Mouse (Mus musculus) stomach, embryonic 15.5 days (tissue): ENCODE results near the gene Mgme1. TPM values are rescaled to one million over a fixed set of nuclear protein-coding genes. Genes with fewer than 3 reads are reported as not detected.

Source experiments
- ATAC-seq: fragments of 200-750 bp; cut with Nextera tagmentation; 2 replicates; pipeline ENCODE4 v1.8.0; 2017; ENCODE audit warnings: low read depth, moderate number of reproducible peaks, moderate TSS enrichment; ENCODE audit not compliant: insufficient read depth, low FRiP score
- H3K27ac ChIP-seq: fragments of 300-500 bp; sonication (generic); 2 replicates; pipeline ENCODE4 v1.5.1; 2015; ENCODE audit warnings: mild to moderate bottlenecking, inconsistent platforms
- H3K27me3 ChIP-seq: fragments of 300-500 bp; sonication (generic); replicated peaks from 2 replicates; pipeline ENCODE4 v1.6.1; 2015; ENCODE audit warnings: inconsistent platforms
- H3K36me3 ChIP-seq: fragments of 300-500 bp; sonication (generic); 2 replicates; pipeline ENCODE4 v1.6.1; 2015; ENCODE audit warnings: inconsistent platforms
- H3K4me1 ChIP-seq: fragments of 300-500 bp; sonication (generic); 2 replicates; pipeline ENCODE4 v1.6.1; 2015; ENCODE audit warnings: inconsistent platforms
- H3K4me2 ChIP-seq: fragments of 300-500 bp; sonication (generic); 2 replicates; pipeline ENCODE4 v1.6.1; 2015; ENCODE audit warnings: mild to moderate bottlenecking, inconsistent platforms
- H3K4me3 ChIP-seq: fragments of 300-500 bp; sonication (generic); replicated peaks from 2 replicates; pipeline ENCODE4 v1.5.1; 2015; ENCODE audit warnings: inconsistent platforms
- H3K9ac ChIP-seq: fragments of 300-500 bp; sonication (generic); 2 replicates; pipeline ENCODE4 v1.6.1; 2015; ENCODE audit warnings: inconsistent platforms
- H3K9me3 ChIP-seq: fragments of 300-500 bp; sonication (generic); 2 replicates; pipeline ENCODE4 v1.6.1; 2016; ENCODE audit warnings: inconsistent platforms
- WGBS: fragments of 180-500 bp; shearing (Covaris S2); methylation state at CpG from one replicate; pipeline ENCODE4 v1.1.7; 2015; 5-methylcytosine and 5-hydroxymethylcytosine counted together
- polyA plus RNA-seq: library from polyadenylated mRNA; unstranded; fragments of >200 nt; fragmentation: Nextera tagmentation; extraction: Ambion mirVana; gene quantifications from 2 replicates; pipeline ENCODE4 v1.2.1, GENCODE M21; 2015

The Mgme1 gene
- polyA plus RNA-seq, 1 experiment from 2014 or later, result 20.2 TPM

DNA sequence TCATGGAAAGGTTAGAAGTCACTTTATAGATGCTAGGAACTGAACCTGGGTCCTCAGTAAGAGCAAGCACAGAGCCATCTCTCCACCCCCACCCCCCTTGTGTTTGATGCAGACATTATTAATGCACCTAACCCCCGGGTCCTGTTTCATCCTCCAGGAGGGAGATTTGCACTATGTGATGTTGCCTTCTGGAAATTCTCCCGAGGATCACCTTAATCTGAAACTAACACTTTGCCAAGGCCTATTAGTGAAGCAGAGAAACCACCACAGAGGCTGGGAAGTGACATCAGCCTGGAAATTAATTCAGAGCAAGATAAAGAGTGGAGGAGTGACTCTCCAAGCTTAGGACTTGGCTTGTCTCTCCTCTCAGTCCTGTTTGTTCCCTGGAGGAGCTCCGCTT is 53.8 kb downstream of the Mgme1 start:
- Histone ChIP-seq H3K4me3 (no peak overlapping the region), H3K27me3 (0 out of 2 replicates have a peak, but pooled peaks cover 5% of the 10 kb centered on the region), H3K36me3 (no peaks in the 10 kb centered on the region), H3K27ac (no peak overlapping the region), H3K9me3 (no peaks in the 10 kb centered on the region), H3K4me2 (no peak overlapping the region), H3K4me1 (no peaks in the 10 kb centered on the region), H3K9ac (no peak overlapping the region)
- ATAC-seq, result no peak
- 58% methylated on average over 3 of the region's 3 CpGs for WGBS

DNA sequence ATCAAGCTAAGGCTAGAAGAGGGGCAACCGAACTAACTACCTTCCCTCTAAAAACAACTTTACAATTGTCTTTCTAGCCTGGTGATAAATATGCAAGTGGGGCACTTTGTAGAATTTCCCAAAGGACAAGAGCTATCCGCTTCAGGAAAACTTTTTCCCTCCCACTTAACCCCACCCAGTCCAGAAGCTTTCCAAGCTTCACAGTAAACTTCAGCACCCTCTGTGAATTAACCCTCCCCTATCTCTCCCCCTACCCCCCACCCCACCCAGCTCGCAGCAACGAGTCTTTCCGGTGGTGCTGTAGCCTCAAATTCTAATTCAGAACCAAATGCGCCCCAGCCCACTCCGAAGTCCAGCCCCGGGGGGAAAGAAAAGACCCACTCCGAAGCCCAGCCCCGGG is 59.0 kb downstream of the Mgme1 start:
- under 1% methylated on average over 10 of the region's 10 CpGs for WGBS

DNA sequence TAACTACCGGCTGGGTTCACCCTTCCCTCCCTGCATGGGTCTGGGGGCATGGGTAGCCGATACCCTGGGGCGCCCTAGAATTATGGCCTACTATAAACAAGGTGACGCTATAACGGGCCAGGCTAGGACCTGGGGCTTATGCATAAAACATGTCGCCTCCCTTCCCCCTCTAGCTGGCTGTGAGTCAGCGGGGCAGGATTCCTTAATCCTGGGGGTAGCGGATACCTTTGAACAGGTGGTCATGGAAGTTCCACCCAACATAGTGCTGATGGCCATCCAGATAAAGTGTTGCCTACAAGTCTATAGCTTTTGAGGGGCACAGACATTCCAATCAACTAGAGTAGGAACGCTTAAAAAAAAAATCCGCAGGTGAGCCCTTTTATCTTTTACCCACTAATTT is 59.5 kb downstream of the Mgme1 start:
- Histone ChIP-seq H3K9ac (no peak overlapping the region), H3K36me3 (no peaks in the 10 kb centered on the region), H3K4me3 (peak overlapping the region; percentile 54), H3K4me2 (peak overlapping the region; percentile 98), H3K27me3 (peaks cover 45% of the 10 kb centered on the region), H3K9me3 (no peaks in the 10 kb centered on the region), H3K4me1 (peaks cover 27% of the 10 kb centered on the region), H3K27ac (no peak overlapping the region)
- WGBS, result 4% methylated on average over 10 of the region's 10 CpGs
- no peak for ATAC-seq

More for the DNA sequence above, 59.0 kb downstream of the Mgme1 start:
- H3K36me3 ChIP-seq, result no peaks in the 10 kb centered on the region
- peak overlapping the region; percentile 54; the same call in 1 of the 2 replicates for H3K4me3 ChIP-seq
- H3K9me3 ChIP-seq, result no peaks in the 10 kb centered on the region
- peak overlapping the region; percentile 98 for H3K4me2 ChIP-seq
- H3K27ac ChIP-seq, result no peak overlapping the region
- H3K27me3 ChIP-seq, result peaks cover 45% of the 10 kb centered on the region
- no peak overlapping the region for H3K9ac ChIP-seq
- ATAC-seq, result no peak
- H3K4me1 ChIP-seq, result peaks cover 27% of the 10 kb centered on the region

DNA sequence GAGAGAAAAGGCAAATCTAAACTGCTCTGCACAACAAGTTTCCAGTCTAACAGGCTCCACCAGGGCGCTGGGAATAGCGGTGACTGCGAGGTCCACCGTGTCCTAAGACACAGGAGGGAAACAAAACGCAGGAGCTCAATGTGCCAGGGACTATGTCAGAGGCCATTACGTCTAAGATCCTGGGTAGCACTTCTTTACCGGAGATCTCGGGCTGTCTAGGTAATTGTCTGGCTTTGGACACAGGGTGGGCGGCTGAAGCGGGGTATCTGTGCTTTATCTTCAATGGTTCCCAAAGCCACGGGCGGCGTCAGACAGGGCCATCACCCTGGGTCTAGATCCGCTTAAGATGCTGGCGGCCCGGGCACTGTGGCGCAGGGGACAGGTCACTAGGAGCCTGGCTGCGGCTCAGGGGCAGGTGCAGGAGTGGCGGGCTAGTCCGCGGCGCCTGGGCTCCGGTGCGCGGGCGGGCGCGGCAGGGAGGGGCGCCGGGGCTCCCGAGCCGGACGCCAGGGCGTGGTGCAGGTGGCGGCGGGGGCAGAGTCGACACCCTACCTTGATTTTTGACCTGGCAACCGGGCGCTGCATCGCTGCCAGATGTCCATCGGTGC is 60.0 kb downstream of the Mgme1 start:
- H3K4me1 ChIP-seq, result peaks cover 27% of the 10 kb centered on the region
- peak; percentile 43; the same call in 1 of the 2 replicates for ATAC-seq
- peak overlapping the region; percentile 26 for H3K9ac ChIP-seq
- H3K27me3 ChIP-seq, result peaks cover 48% of the 10 kb centered on the region
- no peaks in the 10 kb centered on the region for H3K36me3 ChIP-seq
- no peaks in the 10 kb centered on the region for H3K9me3 ChIP-seq
- peak overlapping the region; percentile 57; the same call in 1 of the 2 replicates for H3K27ac ChIP-seq
- H3K4me2 ChIP-seq, result peak overlapping the region; percentile 98
- WGBS, result 1% methylated on average over 39 of the region's 41 CpGs
- peak overlapping the region; percentile 54 for H3K4me3 ChIP-seq

Other genes starting within 250 kb of the Mgme1 start
- gene Banf2, start 237.6 kb upstream of the Mgme1 start, polyA plus RNA-seq, result 0.33 and 0.59 TPM in 2 replicates
- gene Snx5, start 243 bp downstream of the Mgme1 start, polyA plus RNA-seq, result 122 and 130 TPM in 2 replicates
- gene Ovol2, start 61.5 kb downstream of the Mgme1 start, polyA plus RNA-seq, result 3.6 and 4.0 TPM in 2 replicates
- 38.6 and 40.5 TPM in 2 replicates for gene Kat14, start 98.3 kb downstream of the Mgme1 start, polyA plus RNA-seq
- gene Pet117, start 98.3 kb downstream of the Mgme1 start, polyA plus RNA-seq, result 0.84 and 6.1 TPM in 2 replicates